Mouse (Mus musculus) ES-E14 (cell line): ENCODE data around the gene Fundc2.

Source experiments
- CHD2 ChIP-seq: IDR thresholded peaks from 2 replicates; pipeline ENCODE4 v1.6.1; 2014; ENCODE audit warnings: mild to moderate bottlenecking, low read depth, low read length, inconsistent platforms
- MAFK ChIP-seq: IDR thresholded peaks from 2 replicates; pipeline ENCODE4 v1.6.1; 2014; ENCODE audit warnings: mild to moderate bottlenecking, low read depth, low read length, inconsistent platforms; ENCODE audit not compliant: insufficient read depth
- ZC3H11A ChIP-seq: IDR thresholded peaks from 2 replicates; pipeline ENCODE4 v1.6.1; 2012; ENCODE audit warnings: low read depth, mild to moderate bottlenecking, inconsistent platforms, low read length, borderline replicate concordance

DNA sequence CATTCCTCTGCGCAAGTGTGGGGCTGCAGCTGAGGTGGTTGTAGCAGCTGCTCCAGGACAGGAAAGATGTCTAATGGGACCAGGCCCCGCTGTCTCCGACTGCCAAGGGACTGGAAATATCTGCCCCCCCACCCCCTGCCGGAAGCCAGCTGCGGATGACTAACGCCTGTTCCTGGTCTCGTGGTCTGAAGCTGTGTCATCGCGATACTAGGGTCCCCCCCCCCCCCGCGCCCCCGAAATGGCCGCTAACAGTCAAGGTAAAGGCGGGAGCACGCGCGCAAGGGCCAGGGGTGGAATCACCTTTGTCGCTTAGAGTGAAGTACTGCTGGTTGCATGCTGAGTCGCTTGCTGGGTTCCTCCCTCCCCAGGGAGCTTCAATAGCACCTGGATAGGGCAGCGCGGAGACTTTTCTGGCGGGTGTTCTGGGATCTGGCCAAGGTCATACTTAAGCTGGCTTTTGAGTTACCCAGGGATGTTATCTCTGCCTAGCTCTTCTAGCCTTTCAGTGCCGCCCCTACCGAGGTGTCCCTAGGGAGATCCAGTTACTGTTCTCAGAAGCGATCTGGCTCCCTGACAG lies at the start of gene Fundc2, which contains the start of gene F8:
- TF ChIP-seq MAFK (no peak), CHD2 (peak; percentile 88), ZC3H11A (no peak)
